Mouse (Mus musculus) embryonic fibroblast, embryonic 13.5 days (primary cell): ENCODE results near the gene Usf2.

Experiments used
- CTCF ChIP-seq: IDR thresholded peaks from 2 replicates; pipeline ENCODE4 v1.5.1; 2011; ENCODE audit warnings: mild to moderate bottlenecking, control low read depth, low read length, moderate library complexity, borderline replicate concordance; ENCODE audit not compliant: insufficient read depth
- POLR2A ChIP-seq: IDR thresholded peaks from 2 replicates; pipeline ENCODE4 v1.6.1; 2011; ENCODE audit warnings: low read depth, mild to moderate bottlenecking, control low read depth, low read length, moderate library complexity

DNA sequence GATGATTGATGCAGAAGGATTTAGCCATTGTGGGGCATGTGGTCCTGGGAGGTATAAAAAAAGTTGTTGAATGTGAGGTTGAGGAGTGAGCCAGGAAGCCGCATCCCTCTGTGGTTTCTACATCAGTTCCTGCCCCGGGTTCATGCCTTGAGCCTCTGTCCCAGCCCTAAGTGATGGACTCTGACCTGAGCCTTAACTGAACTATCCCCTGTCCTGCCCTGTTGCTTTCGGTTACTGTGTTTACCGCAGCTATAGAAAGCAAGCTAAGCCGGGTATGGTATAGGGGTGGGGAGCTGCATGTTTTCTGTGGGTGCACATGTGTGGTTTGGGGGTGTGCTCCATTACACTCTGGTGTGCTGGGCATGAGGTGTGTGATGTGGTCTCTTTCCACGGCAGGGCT, 46.8 kb downstream of the Usf2 start:
- no peak for TF ChIP-seq CTCF
- no peak for TF ChIP-seq POLR2A
